Mouse (Mus musculus) erythroblast, embryonic 14.5 days (primary cell): ENCODE measurements around the gene Rem1. TPM values are rescaled to one million over a fixed set of nuclear protein-coding genes. Genes with fewer than 3 reads are reported as not detected.

Source experiments
- H3K27me3 ChIP-seq: 2 replicates; pipeline ENCODE4 v1.6.1; 2012; ENCODE audit warnings: inconsistent platforms; ENCODE audit not compliant: control insufficient read depth
- H3K36me3 ChIP-seq: 2 replicates; pipeline ENCODE4 v1.6.1; 2012; ENCODE audit warnings: mild to moderate bottlenecking, inconsistent platforms; ENCODE audit not compliant: control insufficient read depth
- H3K4me1 ChIP-seq: 2 replicates; pipeline ENCODE4 v1.6.1; 2012; ENCODE audit warnings: inconsistent platforms; ENCODE audit not compliant: control insufficient read depth
- H3K4me3 ChIP-seq: replicated peaks from 2 replicates; pipeline ENCODE3; 2012; ENCODE audit warnings: moderate library complexity, mild to moderate bottlenecking, inconsistent platforms
- H3K9me3 ChIP-seq: 2 replicates; pipeline ENCODE4 v1.6.1; 2012; ENCODE audit warnings: low read length, inconsistent platforms, mixed read lengths; ENCODE audit not compliant: control insufficient read depth
- GATA1 ChIP-seq: IDR thresholded peaks from 2 replicates; pipeline ENCODE4 v1.6.1; 2012; ENCODE audit warnings: low read length, inconsistent platforms, mixed read lengths
- TAL1 ChIP-seq: IDR thresholded peaks from 3 replicates; pipeline ENCODE4 v1.6.1; 2012; ENCODE audit warnings: low read length, inconsistent platforms, mixed read lengths
- polyA plus RNA-seq: library from polyadenylated mRNA; stranded (reverse); fragments of >175 nt; gene quantifications from 2 replicates; pipeline ENCODE4 v1.2.3, GENCODE M21; 2012

Gene Rem1
- polyA plus RNA-seq, 1 experiment = not detected

- H3K4me1 ChIP-seq = no peaks in the 10 kb centered on the region; the same call in 1 of the 2 replicates
- TF ChIP-seq TAL1 (no peak), GATA1 (no peak)
- H3K4me3 ChIP-seq = no peak overlapping the region
- H3K9me3 ChIP-seq = no peaks in the 10 kb centered on the region
- H3K36me3 ChIP-seq = peaks cover 96% of the 10 kb centered on the region
- no peaks in the 10 kb centered on the region for H3K27me3 ChIP-seq
These were observed 53.1 kb downstream of the Rem1 start for GRCm38 (mm10) chr2:152679701-152680355.

- peaks cover 95% of the 10 kb centered on the region for H3K36me3 ChIP-seq
- no peak overlapping the region for H3K4me3 ChIP-seq
- TF ChIP-seq TAL1 (no peak), GATA1 (no peak)
- H3K4me1 ChIP-seq = peaks cover 12% of the 10 kb centered on the region
- no peaks in the 10 kb centered on the region for H3K27me3 ChIP-seq
- peaks cover 6% of the 10 kb centered on the region for H3K9me3 ChIP-seq
These were observed 56.3 kb downstream of the Rem1 start for GRCm38 (mm10) chr2:152683086-152683485.

Other genes with a start within 250 kb of the Rem1 start
- gene Sox12, start 228.9 kb upstream of the Rem1 start, polyA plus RNA-seq = 1.4 and 2.3 TPM in 2 replicates
- gene Zcchc3, start 211.9 kb upstream of the Rem1 start, polyA plus RNA-seq = 0.90 and 1.0 TPM in 2 replicates
- not detected in 2 replicates for gene 6820408C15Rik, start 211.4 kb upstream of the Rem1 start, polyA plus RNA-seq
- not detected in 2 replicates for gene Defb23, start 162.3 kb upstream of the Rem1 start, polyA plus RNA-seq
- not detected in 2 replicates for gene Defb20, start 149.9 kb upstream of the Rem1 start, polyA plus RNA-seq
- not detected in 2 replicates for gene Defb22, start 136.8 kb upstream of the Rem1 start, polyA plus RNA-seq
- gene Defb26, start 115.3 kb upstream of the Rem1 start, polyA plus RNA-seq = 0.21 TPM in 1 of 2 replicates, not detected in the other
- gene Defb28, start 108.7 kb upstream of the Rem1 start, polyA plus RNA-seq = not detected in 2 replicates
- not detected in 2 replicates for gene Defb29, start 86.9 kb upstream of the Rem1 start, polyA plus RNA-seq
- gene Gm17416, start 57.6 kb upstream of the Rem1 start, polyA plus RNA-seq = not detected in 2 replicates
- not detected in 2 replicates for gene Defb21, start 54.2 kb upstream of the Rem1 start, polyA plus RNA-seq
- gene Defb19, start 46.6 kb upstream of the Rem1 start, polyA plus RNA-seq = not detected in 2 replicates
- not detected in 2 replicates for gene Defb45, start 27.6 kb upstream of the Rem1 start, polyA plus RNA-seq
- gene Defb36, start 22.6 kb upstream of the Rem1 start, polyA plus RNA-seq = not detected in 2 replicates
- gene Defb25, start 3.9 kb upstream of the Rem1 start, polyA plus RNA-seq = not detected in 2 replicates
- gene H13, start 42.5 kb downstream of the Rem1 start, polyA plus RNA-seq = 2.1 and 2.4 TPM in 2 replicates
- 0.19 and 0.30 TPM in 2 replicates for gene Mcts2, start 60.1 kb downstream of the Rem1 start, polyA plus RNA-seq
- 0.75 and 1.2 TPM in 2 replicates for gene Id1, start 109.3 kb downstream of the Rem1 start, polyA plus RNA-seq
- gene Cox4i2, start 127.2 kb downstream of the Rem1 start, polyA plus RNA-seq = not detected in 2 replicates
- 212 and 213 TPM in 2 replicates for gene Bcl2l1, start 204.8 kb downstream of the Rem1 start, polyA plus RNA-seq
- 4.9 and 5.7 TPM in 2 replicates for gene Tpx2, start 221.0 kb downstream of the Rem1 start, polyA plus RNA-seq